Mouse (Mus musculus) bone marrow macrophage, adult 2 months (primary cell): Measurements from ENCODE around the gene Syt15. TPM values are rescaled to one million over a fixed set of nuclear protein-coding genes. Genes with fewer than 3 reads are reported as not detected.

Experiments used
- H3K27ac ChIP-seq: 2 replicates; pipeline ENCODE4 v1.5.1; 2012; ENCODE audit warnings: low read depth, low read length; ENCODE audit not compliant: insufficient read depth
- H3K4me1 ChIP-seq: 2 replicates; pipeline ENCODE4 v1.6.1; 2012; ENCODE audit warnings: low read length; ENCODE audit not compliant: control insufficient read depth, insufficient read depth
- H3K4me3 ChIP-seq: 2 replicates; pipeline ENCODE4 v1.5.1; 2012; ENCODE audit warnings: mild to moderate bottlenecking, low read length, moderate library complexity; ENCODE audit not compliant: insufficient read depth
- CTCF ChIP-seq: IDR thresholded peaks from 2 replicates; pipeline ENCODE4 v1.5.1; 2012; ENCODE audit warnings: low read depth, mild to moderate bottlenecking, low read length, moderate library complexity
- POLR2A ChIP-seq: IDR thresholded peaks from 2 replicates; pipeline ENCODE4 v1.6.1; 2012; ENCODE audit warnings: mild to moderate bottlenecking, low read depth, low read length, borderline replicate concordance
- polyA plus RNA-seq: library from polyadenylated mRNA; stranded (reverse); fragments of >200 nt; gene quantifications from 2 replicates; pipeline ENCODE4 v1.2.4, GENCODE M21; 2012; ENCODE audit not compliant: missing spikeins, insufficient read depth, insufficient read length

The Syt15 gene
- polyA plus RNA-seq, 1 experiment: not detected

GRCm38 (mm10) chr14:34201231-34202035 is 18.0 kb upstream of the Syt15 start, which contains the start of gene Gprin2:
TSS of gene Gprin2 (minus strand) at chr14:34201653.
- no peaks in the 10 kb centered on the region for H3K4me1 ChIP-seq
- TF ChIP-seq POLR2A: no peak
- TF ChIP-seq CTCF: no peak
- H3K4me3 ChIP-seq: peak within 1 kb of the TSS; percentile 34
- no peak within 1 kb of the TSS for H3K27ac ChIP-seq

DNA sequence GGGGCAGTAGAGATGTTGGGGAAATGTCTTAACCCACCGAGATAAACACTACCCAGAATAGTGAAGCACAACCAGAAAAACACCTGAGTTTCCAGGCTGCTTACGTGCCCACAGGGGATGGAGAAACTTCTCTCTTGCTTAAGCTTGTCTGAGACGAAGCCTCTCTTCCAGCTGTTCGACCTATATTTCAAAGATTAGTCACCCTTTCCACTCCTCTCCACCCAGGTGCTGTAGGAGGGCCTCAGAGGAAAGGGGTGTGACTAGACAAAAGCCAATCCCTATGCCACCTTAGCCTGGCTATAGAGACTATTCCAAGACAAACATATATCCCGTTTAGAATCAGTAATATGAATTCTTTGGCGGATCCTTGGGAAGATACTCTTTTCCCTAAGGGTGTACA is 11.4 kb upstream of the Syt15 start:
- Histone ChIP-seq H3K27ac (no peak overlapping the region), H3K4me3 (no peak overlapping the region), H3K4me1 (no peaks in the 10 kb centered on the region)
- TF ChIP-seq CTCF: no peak
- TF ChIP-seq POLR2A: no peak

DNA sequence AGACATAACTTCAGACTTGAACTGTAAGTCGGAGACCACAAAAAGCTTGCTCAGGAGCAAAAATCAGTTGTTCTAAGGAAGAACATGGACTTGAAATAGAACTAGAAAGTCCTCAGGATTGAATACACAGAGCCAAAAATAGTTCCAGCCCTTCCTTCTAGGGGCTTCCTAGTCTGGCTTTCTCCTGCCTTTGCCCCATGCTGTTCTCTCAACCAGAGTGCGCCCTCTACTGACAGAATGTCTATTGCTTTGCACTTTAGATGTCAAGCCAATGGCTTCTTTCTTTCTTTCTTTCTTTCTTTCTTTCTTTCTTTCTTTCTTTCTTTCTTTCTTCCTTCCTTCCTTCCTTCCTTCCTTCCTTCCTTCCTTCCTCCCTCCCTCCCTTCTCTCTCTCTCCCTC is 10.7 kb upstream of the Syt15 start:
- TF ChIP-seq CTCF: no peak
- no peak for TF ChIP-seq POLR2A
- H3K27ac ChIP-seq: no peak overlapping the region
- H3K4me1 ChIP-seq: no peaks in the 10 kb centered on the region
- H3K4me3 ChIP-seq: no peak overlapping the region

DNA sequence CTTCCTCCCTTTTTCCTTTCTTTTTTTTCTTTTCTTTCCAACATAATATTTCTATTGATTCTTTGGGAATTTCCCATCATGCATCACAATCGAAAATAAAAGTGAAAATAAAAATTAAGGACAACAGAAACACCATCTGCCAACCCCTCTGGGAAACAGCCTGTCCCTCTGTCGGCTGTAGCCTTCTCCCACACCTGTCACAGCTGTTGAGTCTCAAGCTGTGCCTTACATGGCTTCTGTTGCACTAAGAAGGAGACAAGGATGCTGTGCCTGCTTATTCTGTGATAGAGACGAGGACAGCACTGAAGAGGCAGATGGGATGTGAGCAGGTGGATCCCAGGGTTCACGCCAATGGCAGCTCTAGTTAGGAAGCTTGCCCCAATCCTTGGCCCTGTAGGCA is 10.3 kb upstream of the Syt15 start:
- TF ChIP-seq CTCF: no peak
- no peak for TF ChIP-seq POLR2A
- H3K4me3 ChIP-seq: no peak overlapping the region
- H3K27ac ChIP-seq: no peak overlapping the region
- H3K4me1 ChIP-seq: no peaks in the 10 kb centered on the region

DNA sequence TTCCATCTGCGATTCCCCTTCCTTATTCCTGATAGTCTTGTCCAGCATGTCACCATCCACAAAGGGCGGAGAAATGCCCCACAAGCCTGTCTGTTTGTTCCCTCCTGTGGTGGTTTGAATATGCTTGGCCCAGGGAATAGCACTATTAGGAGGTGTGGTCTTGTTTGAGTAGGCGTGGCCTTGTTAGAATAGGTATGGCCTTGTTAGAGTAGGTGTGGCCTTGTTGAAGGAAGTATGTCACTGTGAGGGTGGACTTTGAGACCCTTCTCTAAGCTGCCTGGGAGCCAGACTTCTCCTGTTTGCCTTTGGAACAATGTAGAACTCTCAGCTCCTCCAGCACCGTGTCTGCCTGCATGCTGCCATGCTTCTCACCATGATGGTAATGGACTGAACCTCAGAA is 9.5 kb upstream of the Syt15 start:
- Histone ChIP-seq H3K27ac (no peak overlapping the region), H3K4me3 (no peak overlapping the region), H3K4me1 (no peaks in the 10 kb centered on the region)
- no peak for TF ChIP-seq CTCF
- no peak for TF ChIP-seq POLR2A

- no peak overlapping the region for H3K27ac ChIP-seq
- no peak for TF ChIP-seq POLR2A
- H3K4me1 ChIP-seq: no peaks in the 10 kb centered on the region
- no peak overlapping the region for H3K4me3 ChIP-seq
Observed at GRCm38 (mm10) chr14:34215451-34216127, 3.8 kb upstream of the Syt15 start.

DNA sequence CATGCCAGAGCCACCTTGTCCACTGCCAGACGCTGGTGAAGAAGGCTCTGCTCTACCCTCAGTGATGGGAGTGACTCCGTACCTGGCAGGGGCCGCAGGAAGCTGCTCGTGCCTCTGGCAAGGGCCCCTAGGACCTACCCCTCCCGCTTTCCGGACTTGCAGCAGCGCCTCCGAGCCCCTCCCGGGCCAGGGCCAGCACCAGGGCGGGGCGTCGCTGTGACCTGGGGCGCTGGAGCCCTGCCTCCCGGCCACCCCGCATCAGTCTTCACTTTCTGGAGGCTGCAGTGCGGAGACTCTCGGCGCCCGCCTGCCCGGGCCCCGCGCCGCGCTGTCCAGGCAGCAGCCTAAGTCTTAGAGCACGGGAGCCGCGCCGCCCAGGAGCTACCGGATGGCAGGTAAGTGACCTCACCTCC is 397 bp downstream of the Syt15 start:
- no peak overlapping the region for H3K4me3 ChIP-seq
- no peak overlapping the region for H3K27ac ChIP-seq
- TF ChIP-seq POLR2A (no peak), CTCF (no peak)
- H3K4me1 ChIP-seq: no peaks in the 10 kb centered on the region

GRCm38 (mm10) chr14:34220426-34220825 is 1.0 kb downstream of the Syt15 start:
- no peak for TF ChIP-seq CTCF
- no peak for TF ChIP-seq POLR2A
- H3K4me1 ChIP-seq: no peaks in the 10 kb centered on the region
- H3K27ac ChIP-seq: no peak overlapping the region
- H3K4me3 ChIP-seq: no peak overlapping the region

DNA sequence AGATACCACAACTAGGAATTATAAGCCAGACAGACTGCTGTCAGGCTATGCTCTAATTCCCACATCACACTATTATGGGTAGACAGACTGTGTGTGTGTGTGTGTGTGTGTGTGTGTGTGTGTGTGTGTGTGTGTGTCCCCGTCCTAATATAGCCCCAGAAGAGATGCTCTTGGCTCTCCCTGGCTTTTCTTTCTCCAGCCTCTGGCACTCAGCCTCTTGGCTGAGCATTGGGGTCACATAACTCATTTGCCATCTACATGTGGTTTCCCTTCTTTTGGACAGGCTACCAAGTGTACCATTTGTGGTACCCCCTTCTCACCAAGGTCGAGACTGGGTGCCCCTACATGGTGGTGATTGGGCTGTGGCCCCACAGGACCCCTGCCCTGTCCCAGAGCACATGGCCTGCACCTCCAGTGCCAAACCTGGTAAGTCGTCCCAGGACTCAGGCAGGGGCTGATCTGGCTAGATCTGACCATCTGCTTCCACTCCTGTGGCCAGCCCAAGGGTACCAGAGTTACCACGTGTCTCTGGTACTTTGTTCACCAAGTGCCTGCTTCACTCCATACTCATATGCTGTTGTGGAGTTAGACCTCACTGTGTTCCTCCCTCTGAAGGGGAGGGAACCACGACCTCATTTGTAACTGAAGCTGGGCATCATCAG is 2.2 kb downstream of the Syt15 start:
- no peak for TF ChIP-seq POLR2A
- no peak for TF ChIP-seq CTCF

More for the DNA sequence above, 2.2 kb downstream of the Syt15 start:
- Histone ChIP-seq H3K4me3 (no peak overlapping the region), H3K4me1 (no peaks in the 10 kb centered on the region), H3K27ac (no peak overlapping the region)
